Mouse (Mus musculus) neural tube, embryonic 14.5 days (tissue): ENCODE results near the gene Apc2. TPM values are rescaled to one million over a fixed set of nuclear protein-coding genes. Genes with fewer than 3 reads are reported as not detected.
"Not testable (repeated sequence)": the region's sequence is repeated elsewhere in the genome, so short reads cannot be mapped to it uniquely, and the experiment has no call there.

Source experiments
- ATAC-seq: fragments of 200-750 bp; cut with Nextera tagmentation; 2 replicates; pipeline ENCODE4 v1.8.0; 2017; ENCODE audit warnings: low read depth, mild to moderate bottlenecking, moderate TSS enrichment, moderate library complexity
- H3K27ac ChIP-seq: fragments of 300-500 bp; sonication (generic); 2 replicates; pipeline ENCODE4 v1.5.1; 2014; ENCODE audit warnings: low read depth, mild to moderate bottlenecking, control low read depth, low read length, moderate library complexity, mixed read lengths
- H3K27me3 ChIP-seq: fragments of 300-500 bp; sonication (generic); 2 replicates; pipeline ENCODE4 v1.6.1; 2014; ENCODE audit warnings: low read length; ENCODE audit not compliant: control insufficient read depth, insufficient read depth
- H3K36me3 ChIP-seq: fragments of 300-500 bp; sonication (generic); 2 replicates; pipeline ENCODE4 v1.6.1; 2014; ENCODE audit warnings: low read length, mixed read lengths; ENCODE audit not compliant: control insufficient read depth, insufficient read depth
- H3K4me1 ChIP-seq: fragments of 300-500 bp; sonication (generic); 2 replicates; pipeline ENCODE4 v1.6.1; 2014; ENCODE audit warnings: low read length; ENCODE audit not compliant: control insufficient read depth, insufficient read depth
- H3K4me2 ChIP-seq: fragments of 300-500 bp; sonication (generic); 2 replicates; pipeline ENCODE4 v1.6.1; 2014; ENCODE audit warnings: mild to moderate bottlenecking, low read depth, low read length, control low read depth
- H3K4me3 ChIP-seq: fragments of 300-500 bp; sonication (generic); 2 replicates; pipeline ENCODE4 v1.5.1; 2014; ENCODE audit warnings: low read depth, low read length, control low read depth, mixed read lengths
- H3K9ac ChIP-seq: fragments of 300-500 bp; sonication (generic); replicated peaks from 2 replicates; pipeline ENCODE4 v1.6.1; 2014; ENCODE audit warnings: low read depth, mild to moderate bottlenecking, control low read depth, low read length, mixed read lengths
- H3K9me3 ChIP-seq: fragments of 300-500 bp; sonication (generic); 2 replicates; pipeline ENCODE4 v1.6.1; 2016; ENCODE audit warnings: low read length; ENCODE audit not compliant: control insufficient read depth
- WGBS: fragments of 180-500 bp; shearing (Covaris S2); extraction: QIAGEN DNeasy Blood & Tissue Kit; methylation state at CpG from one replicate; pipeline ENCODE4 v1.1.7; 2014; 5-methylcytosine and 5-hydroxymethylcytosine counted together
- polyA plus RNA-seq: library from polyadenylated mRNA; unstranded; fragments of >200 nt; fragmentation: Nextera tagmentation; extraction: Ambion mirVana; gene quantifications from 2 replicates; pipeline ENCODE4 v1.2.1, GENCODE M21; 2014

Gene Apc2
- polyA plus RNA-seq, 1 experiment from 2014 or later, result 231 TPM

DNA sequence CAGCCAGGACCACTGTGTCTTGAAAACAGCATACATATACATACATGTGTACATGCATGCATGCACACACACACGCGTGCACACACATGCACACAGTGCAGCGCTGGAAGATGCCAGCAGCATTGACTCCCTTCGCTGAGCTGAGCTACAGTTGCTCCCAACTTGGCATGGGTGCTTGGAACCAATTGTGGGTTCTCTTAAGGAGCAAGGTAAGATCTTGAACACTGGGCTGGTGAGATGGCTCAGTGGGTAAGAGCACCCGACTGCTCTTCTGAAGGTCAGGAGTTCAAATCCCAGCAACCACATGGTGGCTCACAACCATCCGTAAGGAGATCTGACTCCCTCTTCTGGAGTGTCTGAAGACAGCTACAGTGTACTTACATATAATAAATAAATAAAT lies 50.2 kb downstream of the Apc2 start:
- ATAC-seq, H3K36me3 ChIP-seq, H3K9ac ChIP-seq, H3K4me1 ChIP-seq, H3K4me2 ChIP-seq, H3K9me3 ChIP-seq, H3K4me3 ChIP-seq, H3K27ac ChIP-seq: not testable (repeated sequence)
- WGBS, result 84% methylated on average over 5 of the region's 6 CpGs
- H3K27me3 ChIP-seq, result peaks cover 73% of the 10 kb centered on the region

DNA sequence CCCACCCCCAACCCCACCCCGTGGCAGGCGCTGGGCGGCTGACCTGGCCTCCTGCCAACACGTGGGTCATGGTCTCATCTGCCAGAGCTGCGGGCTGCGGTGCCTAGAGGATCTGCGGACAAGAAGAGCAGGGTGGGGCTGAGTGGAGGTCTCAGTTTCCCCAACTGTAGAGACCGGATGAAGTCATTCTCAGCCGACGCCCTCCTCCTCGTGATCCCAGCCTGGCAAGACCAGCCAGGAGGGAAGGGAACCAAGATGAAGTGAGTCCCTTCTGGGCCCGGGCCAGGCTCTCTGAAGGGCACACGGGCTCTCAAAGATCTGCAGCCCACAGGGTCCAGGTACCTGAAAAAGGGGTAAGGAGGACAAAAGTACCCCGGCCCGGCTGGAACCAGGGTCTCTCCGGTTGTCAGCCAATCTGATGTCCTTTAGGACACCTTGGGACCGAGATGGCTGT lies 51.8 kb downstream of the Apc2 start:
- no peak for ATAC-seq
- Histone ChIP-seq H3K4me3 (no peak overlapping the region), H3K27ac (no peak overlapping the region; the same call in 1 of the 2 replicates), H3K9me3 (no peaks in the 10 kb centered on the region), H3K4me1 (0 out of 2 replicates have a peak, but pooled peaks cover 3% of the 10 kb centered on the region), H3K27me3 (peaks cover 58% of the 10 kb centered on the region), H3K9ac (no peak overlapping the region), H3K4me2 (no peak overlapping the region), H3K36me3 (no peaks in the 10 kb centered on the region)
- WGBS, result 12% methylated on average over 15 of the region's 17 CpGs

- no peak within 1 kb of the TSS for H3K9ac ChIP-seq
- 0% methylated on average over 38 of the region's 42 CpGs for whole genome bisulfite sequencing
- H3K4me1 ChIP-seq, result no peaks in the 10 kb centered on the region
- no peak for ATAC-seq
- H3K4me2 ChIP-seq, result no peak within 1 kb of the TSS
- no peak within 1 kb of the TSS; the same call in 1 of the 2 replicates for H3K27ac ChIP-seq
- H3K27me3 ChIP-seq, result peaks cover 63% of the 10 kb centered on the region
- H3K36me3 ChIP-seq, result no peaks in the 10 kb centered on the region
- H3K4me3 ChIP-seq, result no peak within 1 kb of the TSS
- no peaks in the 10 kb centered on the region for H3K9me3 ChIP-seq
Measured at GRCm38 (mm10) chr10:80348244-80348781, 52.5 kb downstream of the Apc2 start, which contains the start of gene Adamtsl5. TSS of gene Adamtsl5 (minus strand) at chr10:80348412.

GRCm38 (mm10) chr10:80348981-80349380 lies 53.2 kb downstream of the Apc2 start:
- no peaks in the 10 kb centered on the region for H3K4me1 ChIP-seq
- H3K4me2 ChIP-seq, result no peak overlapping the region
- peaks cover 57% of the 10 kb centered on the region for H3K27me3 ChIP-seq
- H3K4me3 ChIP-seq, result no peak overlapping the region
- ATAC-seq, result no peak
- H3K36me3 ChIP-seq, result no peaks in the 10 kb centered on the region
- no peak overlapping the region for H3K27ac ChIP-seq
- 18% methylated on average over 26 of the region's 26 CpGs for WGBS
- no peak overlapping the region for H3K9ac ChIP-seq
- no peaks in the 10 kb centered on the region for H3K9me3 ChIP-seq

DNA sequence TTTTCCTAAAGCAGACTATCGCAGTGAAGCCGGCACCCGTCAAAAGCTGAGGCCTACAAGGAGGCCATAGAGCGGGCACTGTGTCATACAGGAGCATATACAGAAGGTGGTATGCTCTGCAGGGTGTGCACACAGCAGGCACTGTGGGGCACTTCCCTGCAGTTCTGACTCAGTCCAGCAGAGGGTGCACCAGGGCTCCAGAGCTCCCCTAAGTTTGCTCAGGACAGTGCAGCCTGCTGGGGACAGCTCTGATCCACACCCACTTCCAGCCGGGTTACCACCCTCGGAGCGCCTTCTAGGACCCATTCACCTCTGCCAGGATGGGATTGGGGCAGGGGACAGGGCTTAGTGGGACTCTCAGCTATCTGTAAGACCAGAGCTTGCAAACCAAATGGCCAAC lies 54.5 kb downstream of the Apc2 start:
- no peak overlapping the region for H3K4me2 ChIP-seq
- H3K4me1 ChIP-seq, result no peaks in the 10 kb centered on the region
- peaks cover 51% of the 10 kb centered on the region for H3K27me3 ChIP-seq
- ATAC-seq, result peak; percentile 71
- under 1% methylated on average over 7 of the region's 7 CpGs for WGBS
- H3K4me3 ChIP-seq, result no peak overlapping the region
- no peaks in the 10 kb centered on the region for H3K9me3 ChIP-seq
- H3K36me3 ChIP-seq, result no peaks in the 10 kb centered on the region
- no peak overlapping the region for H3K9ac ChIP-seq
- no peak overlapping the region for H3K27ac ChIP-seq

- H3K4me2 ChIP-seq, result no peak overlapping the region
- ATAC-seq, result no peak
- no peak overlapping the region for H3K9ac ChIP-seq
- 24% methylated on average over 11 of the region's 11 CpGs for WGBS
- H3K4me3 ChIP-seq, result no peak overlapping the region
- no peak overlapping the region for H3K27ac ChIP-seq
- no peaks in the 10 kb centered on the region for H3K36me3 ChIP-seq
- H3K27me3 ChIP-seq, result peaks cover 61% of the 10 kb centered on the region
- H3K4me1 ChIP-seq, result peaks cover 8% of the 10 kb centered on the region; the same call in 1 of the 2 replicates
- no peaks in the 10 kb centered on the region for H3K9me3 ChIP-seq
Measured at GRCm38 (mm10) chr10:80351896-80352295, 56.1 kb downstream of the Apc2 start.

DNA sequence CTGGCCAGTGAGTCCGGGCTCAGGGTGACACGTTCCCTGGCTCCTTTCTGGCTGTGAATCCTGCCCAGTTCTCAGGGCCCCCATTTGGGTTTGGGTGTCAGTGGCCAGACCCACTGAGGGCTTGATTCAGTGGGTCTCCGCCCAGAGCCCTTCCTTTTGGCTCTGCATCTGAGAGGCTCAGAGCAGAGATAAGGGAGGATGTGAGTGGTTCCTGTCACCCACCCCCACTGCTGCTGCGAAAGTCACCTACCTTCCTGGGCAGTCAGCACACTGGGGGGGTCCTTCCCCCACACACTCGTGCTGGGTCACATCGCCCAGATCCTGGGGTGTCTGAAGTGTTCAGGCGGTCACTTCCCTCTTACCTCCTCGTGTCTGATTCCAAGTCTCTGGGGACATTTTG lies 57.0 kb downstream of the Apc2 start:
- no peak for ATAC-seq
- H3K27me3 ChIP-seq, result peaks cover 63% of the 10 kb centered on the region
- H3K36me3 ChIP-seq, result no peaks in the 10 kb centered on the region
- H3K4me3 ChIP-seq, result no peak overlapping the region
- H3K4me2 ChIP-seq, result no peak overlapping the region
- H3K4me1 ChIP-seq, result peaks cover 10% of the 10 kb centered on the region; the same call in 1 of the 2 replicates
- no peaks in the 10 kb centered on the region for H3K9me3 ChIP-seq
- WGBS, result 61% methylated on average over 8 of the region's 8 CpGs
- no peak overlapping the region for H3K9ac ChIP-seq
- H3K27ac ChIP-seq, result no peak overlapping the region

DNA sequence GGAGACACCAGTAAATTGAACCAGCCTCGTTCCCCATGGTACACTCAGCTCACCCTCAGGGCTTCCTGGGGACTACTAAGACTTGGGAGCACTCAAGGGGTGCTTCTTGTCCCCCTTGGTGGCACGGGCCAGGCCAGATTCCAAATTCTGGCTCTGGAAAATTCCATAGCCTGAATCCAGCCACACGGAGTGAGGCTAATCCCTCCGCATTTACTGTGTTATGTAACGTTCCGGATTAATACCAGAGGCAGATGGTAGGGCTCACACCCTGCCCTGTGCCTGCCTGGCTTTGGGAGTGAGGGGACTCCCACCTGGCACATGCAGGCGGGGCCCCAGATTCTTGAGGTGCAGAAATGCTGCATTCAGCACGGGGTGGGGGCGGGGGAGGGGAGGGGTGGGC lies 59.7 kb downstream of the Apc2 start:
- Histone ChIP-seq H3K4me2 (no peak overlapping the region), H3K36me3 (no peaks in the 10 kb centered on the region), H3K9ac (no peak overlapping the region), H3K4me3 (no peak overlapping the region), H3K9me3 (no peaks in the 10 kb centered on the region), H3K27me3 (peaks cover 49% of the 10 kb centered on the region), H3K4me1 (peaks cover 10% of the 10 kb centered on the region; the same call in 1 of the 2 replicates), H3K27ac (no peak overlapping the region)
- WGBS, result 10% methylated on average over 9 of the region's 9 CpGs
- no peak for ATAC-seq

GRCm38 (mm10) chr10:80356001-80356682 lies 60.4 kb downstream of the Apc2 start, which contains the start of gene Plk5:
TSS of gene Plk5 (plus strand) at chr10:80356459.
- H3K36me3 ChIP-seq, result no peaks in the 10 kb centered on the region
- WGBS, result under 1% methylated on average over 51 of the region's 53 CpGs
- H3K4me3 ChIP-seq, result peak within 1 kb of the TSS; percentile 26
- H3K27ac ChIP-seq, result no peak within 1 kb of the TSS
- H3K4me2 ChIP-seq, result peak within 1 kb of the TSS; percentile 48
- peaks cover 10% of the 10 kb centered on the region; the same call in 1 of the 2 replicates for H3K4me1 ChIP-seq
- H3K9me3 ChIP-seq, result no peaks in the 10 kb centered on the region
- peaks cover 46% of the 10 kb centered on the region for H3K27me3 ChIP-seq
- no peak; the same call in 1 of the 2 replicates for ATAC-seq
- H3K9ac ChIP-seq, result no peak within 1 kb of the TSS; the same call in 1 of the 2 replicates
